Mouse (Mus musculus) 3134 (cell line): Measurements from ENCODE around the gene Nt5c1a.

Source experiments
- DNase-seq: peaks from one replicate; pipeline ENCODE4 v3.0.0-alpha.2; 2011; ENCODE audit warnings: low spot score; ENCODE audit not compliant: insufficient read length; ENCODE audit errors: extremely low read depth

Nt5c1a gene

GRCm38 (mm10) chr4:123246221-123246620 lies 44.9 kb downstream of the Nt5c1a start:
- DNase-seq = no peak

GRCm38 (mm10) chr4:123246651-123247050 lies 45.3 kb downstream of the Nt5c1a start:
- no peak for DNase-seq

- no peak for DNase-seq
Observed at GRCm38 (mm10) chr4:123247147-123247880, 46.0 kb downstream of the Nt5c1a start.

GRCm38 (mm10) chr4:123248971-123249567 lies 47.8 kb downstream of the Nt5c1a start:
- no peak for DNase-seq

GRCm38 (mm10) chr4:123252214-123252613 lies 50.9 kb downstream of the Nt5c1a start:
- no peak for DNase-seq

GRCm38 (mm10) chr4:123254617-123255016 lies 53.3 kb downstream of the Nt5c1a start:
- no peak for DNase-seq

GRCm38 (mm10) chr4:123260071-123260746 lies 58.9 kb downstream of the Nt5c1a start:
- no peak for DNase-seq

GRCm38 (mm10) chr4:123261721-123262401 lies 60.6 kb downstream of the Nt5c1a start, which contains the start of gene Pabpc4:
Pabpc4 (plus strand) TSS chr4:123262351.
- DNase-seq = no peak
